Mouse (Mus musculus): ENCODE data around the gene Cdk9.
A peak's percentile ranks its signal among the peaks of the same experiment; 100 is the strongest.

Gene Cdk9

DNA sequence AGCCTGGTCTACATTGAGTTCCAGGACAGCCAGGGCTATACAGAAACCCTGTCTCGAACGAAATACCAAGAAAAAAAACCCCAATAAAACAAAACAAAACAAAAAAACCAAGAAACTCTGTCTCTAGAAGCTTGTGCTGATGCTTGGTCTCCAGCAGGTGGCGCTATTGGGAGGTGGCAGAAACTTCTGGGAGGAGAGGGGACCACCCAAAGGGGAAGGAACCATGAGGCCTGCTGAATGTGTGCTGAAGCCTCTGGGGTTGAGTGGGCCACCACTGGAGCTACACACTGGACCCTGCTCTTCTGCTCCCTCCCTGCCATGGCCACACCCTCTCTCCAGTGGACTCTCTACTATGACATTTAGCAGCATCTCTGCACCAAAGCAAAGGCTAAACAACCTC lies 4.2 kb downstream of the Cdk9 start:
- DNase-seq (ENCODE audit: low spot score in 2 of 2) = no peak

DNA sequence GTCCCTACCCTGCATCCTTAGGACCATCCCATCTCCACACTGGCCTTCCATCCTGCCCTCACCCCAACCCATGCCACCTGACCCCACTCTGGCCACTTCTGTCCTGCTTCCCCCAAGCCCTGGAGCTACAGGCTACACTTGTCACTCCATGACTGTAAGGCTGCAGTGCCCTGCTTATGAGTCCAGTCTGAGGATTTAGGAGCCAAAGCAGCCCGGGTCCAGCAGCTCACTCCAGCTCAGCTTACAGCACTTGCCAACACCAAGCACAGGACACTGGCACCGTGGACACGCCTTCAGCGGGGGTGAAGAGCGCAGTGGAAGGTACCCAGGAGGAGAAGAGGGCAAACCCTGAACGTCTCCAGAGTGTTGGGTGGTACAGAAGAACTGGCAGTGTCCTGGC lies 5.9 kb downstream of the Cdk9 start:
- no peak for DNase-seq (ENCODE audit: low spot score in 2 of 2)

- DNase-seq (ENCODE audit: low spot score in 2 of 2) = no peak
Measured at GRCm38 (mm10) chr2:32705018-32705417, 7.9 kb downstream of the Cdk9 start.

DNA sequence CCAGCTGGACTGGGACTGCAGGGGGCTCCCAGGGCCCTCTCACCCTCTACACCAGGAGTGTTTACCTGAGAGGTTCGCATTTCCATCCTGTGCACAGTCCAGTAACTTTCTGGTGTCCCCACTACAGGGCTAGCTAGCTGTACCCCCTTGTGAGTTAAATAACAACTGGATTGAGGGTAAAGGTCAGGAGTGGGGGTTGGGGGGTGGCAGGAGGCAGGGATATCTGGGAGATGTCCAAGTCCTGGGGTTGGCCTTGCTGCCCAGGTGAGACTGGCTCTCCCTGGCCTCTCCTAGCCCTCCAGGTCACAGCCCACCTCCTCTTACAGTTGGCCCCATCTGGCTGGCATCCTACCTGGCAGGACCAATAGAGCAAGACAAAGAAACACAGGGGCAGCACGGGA lies 8.9 kb downstream of the Cdk9 start, which contains the start of gene Fpgs:
Gene Fpgs (minus strand): TSS at position 125 of the 401 bp plus-strand sequence.
- no peak for DNase-seq (ENCODE audit: low spot score in 2 of 2)

DNA sequence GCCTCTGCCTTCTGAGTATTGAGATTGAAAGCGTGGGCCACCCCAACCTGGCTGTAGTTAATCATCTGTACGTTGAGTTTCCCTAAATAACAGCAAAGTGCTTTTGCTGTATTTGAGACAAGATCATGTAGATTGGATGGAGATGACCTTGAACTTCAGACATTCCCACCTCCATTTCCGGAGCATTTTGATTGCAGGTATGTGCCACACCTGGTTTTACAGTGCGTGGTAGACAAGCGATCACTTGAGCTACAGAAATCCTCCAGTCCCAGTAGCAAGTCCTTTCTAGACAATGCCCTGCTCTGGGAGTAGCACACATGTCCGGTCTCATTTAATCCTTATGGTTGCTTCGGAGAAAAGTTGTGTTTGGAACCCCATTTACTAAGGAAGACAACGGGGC lies 9.8 kb downstream of the Cdk9 start:
- DNase-seq (ENCODE audit: low spot score in 2 of 2) = no peak

DNA sequence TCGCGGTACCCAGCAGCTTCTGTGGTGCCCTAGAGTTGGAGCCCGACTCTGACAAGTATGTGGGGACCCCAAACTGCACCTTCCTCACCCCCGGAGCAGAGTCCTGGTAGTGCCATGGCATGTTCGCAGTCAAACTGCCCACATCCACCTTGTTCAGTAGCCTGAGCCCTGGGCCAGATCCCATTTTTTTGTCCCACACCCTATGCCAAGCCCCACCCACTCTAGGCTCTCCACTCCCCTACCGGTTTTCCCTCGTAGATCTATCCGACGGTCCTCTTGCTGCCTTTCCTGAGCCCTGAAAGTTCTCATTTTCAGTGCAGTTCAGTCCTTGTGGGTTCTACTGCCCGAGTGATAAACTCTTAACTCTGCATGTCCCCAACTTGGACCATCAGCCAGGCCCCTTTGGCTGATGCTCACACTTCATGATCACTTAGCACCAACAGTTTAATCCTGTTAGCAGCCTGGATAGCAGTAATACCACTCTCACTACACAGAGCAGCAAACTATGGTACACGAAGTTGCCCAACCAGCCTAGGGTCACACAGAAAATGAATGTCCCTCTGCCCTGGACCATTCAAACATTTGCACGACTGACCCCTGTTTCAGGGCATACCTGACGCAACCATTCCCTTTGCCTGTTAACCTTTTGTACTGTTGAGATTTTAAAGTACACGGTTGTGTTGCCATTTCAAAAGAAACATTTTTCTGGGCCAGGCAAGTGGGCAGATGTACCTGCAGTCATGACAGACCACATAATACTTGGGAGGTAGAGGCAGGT lies 11.7 kb downstream of the Cdk9 start:
- DNase-seq (ENCODE audit: low spot score in 2 of 2) = no peak

DNA sequence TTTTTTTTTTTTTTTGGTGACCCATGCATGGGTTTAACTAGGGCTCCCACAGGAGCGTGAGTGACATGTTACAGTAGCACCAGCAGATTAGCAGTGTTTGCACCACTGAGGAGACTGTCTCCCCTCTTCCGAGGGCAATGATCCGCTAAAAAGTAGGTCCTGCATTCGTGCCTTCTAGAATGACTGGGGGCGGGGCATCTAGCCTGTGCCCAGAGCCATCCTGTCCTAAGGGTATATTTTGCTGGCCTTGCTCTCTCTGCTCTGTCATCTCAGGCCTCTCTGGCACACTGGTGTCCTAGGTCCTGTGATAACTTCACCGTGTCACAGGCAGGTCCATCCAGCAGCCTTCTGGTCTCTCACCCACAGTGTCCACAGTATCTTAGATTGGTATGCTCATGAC lies 13.2 kb downstream of the Cdk9 start:
- no peak for DNase-seq (ENCODE audit: low spot score in 2 of 2)

- no peak for DNase-seq (ENCODE audit: low spot score in 2 of 2)
Measured at GRCm38 (mm10) chr2:32694691-32695090, 18.2 kb downstream of the Cdk9 start.

GRCm38 (mm10) chr2:32693823-32694411 lies 19.0 kb downstream of the Cdk9 start:
- peak; percentile 92 to 95 for DNase-seq (ENCODE audit: low spot score in 2 of 2)

DNA sequence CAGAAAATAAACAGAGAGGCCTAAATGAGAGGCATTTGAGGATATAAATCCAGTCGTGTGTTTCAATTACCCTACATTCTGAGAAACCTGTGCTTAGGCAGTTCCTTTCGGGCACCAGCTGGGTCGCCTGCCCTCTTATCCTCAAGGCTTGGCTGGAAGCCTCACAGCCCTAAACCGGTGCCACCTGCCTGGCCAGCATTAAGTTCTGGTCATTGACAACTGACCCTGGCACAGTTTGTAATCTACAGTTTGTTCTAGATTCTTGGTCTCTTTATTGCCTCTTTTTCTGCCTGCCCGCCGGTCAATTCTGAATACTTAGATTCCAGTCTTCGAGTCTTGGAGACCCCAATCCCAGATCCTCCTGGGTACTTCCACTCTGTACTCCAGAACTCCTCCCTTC lies 19.6 kb downstream of the Cdk9 start:
- DNase-seq (ENCODE audit: low spot score in 2 of 2) = no peak

DNA sequence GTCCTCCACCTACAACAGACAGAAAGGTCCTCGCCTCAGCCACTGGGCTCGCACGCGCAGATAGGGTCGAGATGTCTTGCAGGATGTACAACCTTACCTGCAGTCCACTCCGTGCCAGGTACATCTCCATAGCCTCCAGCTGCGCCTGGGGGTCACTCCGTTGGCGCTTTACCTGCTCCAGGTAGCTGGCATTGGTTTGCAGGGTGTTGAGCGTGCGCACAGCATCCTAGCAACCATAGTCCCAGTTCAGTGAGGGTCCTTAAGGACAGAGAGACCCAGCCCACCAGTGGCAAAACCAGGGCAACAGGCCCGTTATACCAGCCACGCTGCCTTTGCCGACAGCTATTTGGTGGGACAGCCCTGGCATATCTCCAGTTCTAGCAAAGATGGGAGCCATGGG lies 20.4 kb downstream of the Cdk9 start:
- no peak for DNase-seq (ENCODE audit: low spot score in 2 of 2)

- no peak for DNase-seq (ENCODE audit: low spot score in 2 of 2)
Measured at GRCm38 (mm10) chr2:32691041-32691440, 21.8 kb downstream of the Cdk9 start.

DNA sequence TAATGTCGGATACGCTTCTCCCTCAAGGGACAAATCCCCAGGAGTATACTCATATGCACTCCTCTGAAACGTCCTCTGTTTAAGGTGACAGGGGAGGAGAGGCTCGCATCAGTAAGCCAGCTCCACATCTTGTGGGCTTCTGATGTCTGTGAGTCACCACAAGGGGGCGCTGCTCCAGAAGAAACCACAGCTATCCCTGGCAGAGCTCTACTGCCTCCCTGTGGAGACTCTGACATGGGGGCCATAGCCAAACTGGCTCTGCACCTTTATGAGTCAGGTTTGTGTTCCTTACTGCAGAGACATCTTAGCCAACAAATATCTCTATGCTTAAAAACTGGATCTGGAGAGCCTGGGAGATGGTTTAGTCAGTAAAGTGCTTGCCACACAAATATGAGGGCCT lies 23.5 kb downstream of the Cdk9 start:
- peak; percentile 92 to 94 for DNase-seq (ENCODE audit: low spot score in 2 of 2)

GRCm38 (mm10) chr2:32687562-32687961 lies 25.3 kb downstream of the Cdk9 start:
- DNase-seq (ENCODE audit: low spot score in 2 of 2) = no peak

DNA sequence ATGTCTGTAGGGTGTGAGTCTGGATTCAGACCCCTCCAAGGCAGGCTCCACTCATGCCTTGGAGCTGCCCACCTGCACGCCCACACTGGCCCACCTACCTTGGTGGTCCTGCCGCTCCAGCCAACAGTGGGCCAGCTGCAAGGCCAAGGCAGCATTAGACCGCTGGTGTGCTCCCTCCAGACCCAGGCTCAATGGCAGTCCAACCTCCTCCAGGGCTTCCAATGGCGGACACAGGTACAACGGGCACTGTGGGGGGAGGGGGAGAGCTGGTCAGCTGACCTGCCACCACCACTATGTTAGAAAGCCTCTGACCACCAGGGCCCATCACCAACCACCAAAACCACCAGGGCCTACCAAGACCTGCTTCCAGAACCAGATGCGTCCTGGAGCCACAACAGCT lies 26.2 kb downstream of the Cdk9 start:
- DNase-seq (ENCODE audit: low spot score in 2 of 2) = no peak

- DNase-seq (ENCODE audit: low spot score in 2 of 2) = no peak
Measured at GRCm38 (mm10) chr2:32685807-32686206, 27.1 kb downstream of the Cdk9 start.

DNA sequence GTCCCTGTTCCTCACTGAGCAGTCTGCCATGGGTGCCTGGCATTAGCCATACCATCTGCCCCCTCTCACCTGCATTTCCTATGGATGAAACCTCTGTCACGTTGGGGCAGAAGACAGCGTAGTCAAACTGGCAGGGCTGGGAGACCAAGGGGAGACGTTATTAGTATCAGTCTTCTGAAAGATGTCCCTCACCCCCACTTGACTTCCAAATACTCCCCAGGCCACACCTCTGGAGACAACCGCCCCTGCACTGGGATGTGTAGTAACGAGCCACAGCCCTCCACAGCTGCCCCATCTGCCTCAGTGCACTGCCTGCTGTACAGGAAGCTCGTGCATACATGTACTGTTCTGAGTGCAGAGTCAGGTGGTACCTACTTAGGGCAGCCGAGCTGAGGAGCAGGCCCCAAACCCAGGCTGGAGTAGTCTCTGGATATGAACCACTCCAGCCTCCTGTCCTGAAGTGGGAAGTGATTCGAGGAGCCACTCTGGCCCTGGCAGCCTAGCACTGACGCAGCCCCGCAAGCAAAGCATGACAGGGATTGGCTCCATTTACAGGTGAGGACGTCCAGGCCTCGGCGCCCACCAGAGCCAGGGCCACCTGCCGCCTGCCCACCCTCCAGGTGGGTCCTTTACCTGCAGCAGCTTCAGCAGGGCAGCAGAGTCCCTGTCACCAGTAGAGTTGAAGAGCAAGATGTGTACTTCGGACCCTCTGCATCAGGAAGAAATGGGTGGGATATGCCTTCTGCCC lies 28.0 kb downstream of the Cdk9 start:
- no peak for DNase-seq (ENCODE audit: low spot score in 2 of 2)

DNA sequence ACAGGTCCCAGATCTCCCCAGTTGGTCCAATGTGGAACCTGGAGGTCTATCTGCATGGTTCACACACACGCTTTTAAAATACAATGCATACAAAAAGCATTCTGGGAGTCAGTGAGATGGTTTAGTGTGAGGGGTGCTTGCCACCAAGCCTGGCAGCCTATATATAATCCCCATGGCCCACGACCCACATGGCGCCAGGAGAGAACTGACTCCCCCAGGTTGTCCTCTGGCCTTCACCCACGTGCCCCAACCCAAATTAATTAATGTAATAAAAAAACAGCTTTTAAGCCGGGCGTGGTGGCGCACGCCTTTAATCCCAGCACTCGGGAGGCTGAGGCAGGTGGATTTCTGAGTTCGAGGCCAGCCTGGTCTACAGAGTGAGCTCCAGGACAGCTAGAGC lies 29.2 kb downstream of the Cdk9 start:
- no peak for DNase-seq (ENCODE audit: low spot score in 2 of 2)

DNA sequence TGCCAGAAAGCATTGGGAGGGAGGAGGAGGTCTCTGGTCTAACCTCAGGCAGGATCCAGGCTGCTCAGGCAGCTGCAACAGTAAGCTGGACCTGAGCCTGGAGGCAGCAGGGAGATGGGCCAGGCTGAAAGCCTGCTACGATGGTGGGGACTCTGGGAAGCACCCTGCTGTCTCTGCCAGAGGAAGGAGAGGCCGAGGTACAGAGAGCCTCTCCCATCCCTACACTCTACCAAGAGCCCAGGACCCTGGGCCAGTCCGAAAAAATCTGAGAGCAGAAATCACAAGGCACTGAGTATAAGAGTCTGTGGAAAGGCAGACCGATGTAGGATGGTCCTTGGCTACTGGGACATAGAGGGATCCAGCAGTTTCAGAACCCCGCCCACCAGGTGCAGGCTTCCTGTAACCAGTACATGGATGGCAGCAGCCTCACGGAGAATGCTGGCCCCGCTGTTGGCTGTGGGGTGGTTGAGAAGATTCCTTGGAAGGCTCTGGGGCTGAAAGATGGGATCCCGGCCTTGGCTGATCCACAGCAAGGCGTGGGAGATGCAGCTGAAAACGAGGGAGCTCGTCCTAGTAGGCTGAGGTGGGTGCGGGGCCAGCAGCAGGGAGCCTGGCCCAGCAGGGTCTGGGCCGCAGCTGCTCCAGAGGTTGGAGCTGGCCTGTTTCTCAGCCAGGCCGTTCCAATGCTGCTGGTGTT lies 30.0 kb downstream of the Cdk9 start:
- DNase-seq (ENCODE audit: low spot score in 2 of 2) = no peak

DNA sequence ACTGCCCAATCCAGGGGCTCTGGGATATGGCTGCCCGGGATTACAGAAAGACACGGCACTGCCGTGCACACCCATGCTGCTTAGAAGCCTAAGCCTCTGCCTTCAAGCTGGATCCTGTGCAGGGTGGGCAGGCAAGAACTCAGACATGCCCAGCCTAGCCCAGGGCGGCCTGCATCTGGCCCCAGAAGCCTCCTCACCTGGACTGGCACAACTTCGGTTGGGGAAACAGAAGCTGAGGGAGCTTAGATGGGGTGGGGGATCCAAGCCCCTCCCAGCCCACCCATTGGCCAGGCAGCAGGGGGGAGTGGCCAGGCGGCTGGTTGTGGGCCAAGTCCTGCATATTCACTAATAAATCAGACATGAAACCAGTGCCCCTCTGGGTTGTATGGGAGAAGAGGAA lies 31.1 kb downstream of the Cdk9 start:
- no peak for DNase-seq (ENCODE audit: low spot score in 2 of 2)

- no peak for DNase-seq (ENCODE audit: low spot score in 2 of 2)
Measured at GRCm38 (mm10) chr2:32680961-32681650, 31.8 kb downstream of the Cdk9 start.

- peak; percentile 68 to 73 for DNase-seq (ENCODE audit: low spot score in 2 of 2)
Measured at GRCm38 (mm10) chr2:32680051-32680451, 32.8 kb downstream of the Cdk9 start.

Measured in right cerebral cortex, adult 2 months (tissue).